Mouse (Mus musculus): ENCODE results near the gene Anapc15-ps. TPM values are rescaled to one million over a fixed set of nuclear protein-coding genes. Genes with fewer than 3 reads are reported as not detected.

Anapc15-ps gene
- polyA plus RNA-seq, 2 experiments, result not detected

DNA sequence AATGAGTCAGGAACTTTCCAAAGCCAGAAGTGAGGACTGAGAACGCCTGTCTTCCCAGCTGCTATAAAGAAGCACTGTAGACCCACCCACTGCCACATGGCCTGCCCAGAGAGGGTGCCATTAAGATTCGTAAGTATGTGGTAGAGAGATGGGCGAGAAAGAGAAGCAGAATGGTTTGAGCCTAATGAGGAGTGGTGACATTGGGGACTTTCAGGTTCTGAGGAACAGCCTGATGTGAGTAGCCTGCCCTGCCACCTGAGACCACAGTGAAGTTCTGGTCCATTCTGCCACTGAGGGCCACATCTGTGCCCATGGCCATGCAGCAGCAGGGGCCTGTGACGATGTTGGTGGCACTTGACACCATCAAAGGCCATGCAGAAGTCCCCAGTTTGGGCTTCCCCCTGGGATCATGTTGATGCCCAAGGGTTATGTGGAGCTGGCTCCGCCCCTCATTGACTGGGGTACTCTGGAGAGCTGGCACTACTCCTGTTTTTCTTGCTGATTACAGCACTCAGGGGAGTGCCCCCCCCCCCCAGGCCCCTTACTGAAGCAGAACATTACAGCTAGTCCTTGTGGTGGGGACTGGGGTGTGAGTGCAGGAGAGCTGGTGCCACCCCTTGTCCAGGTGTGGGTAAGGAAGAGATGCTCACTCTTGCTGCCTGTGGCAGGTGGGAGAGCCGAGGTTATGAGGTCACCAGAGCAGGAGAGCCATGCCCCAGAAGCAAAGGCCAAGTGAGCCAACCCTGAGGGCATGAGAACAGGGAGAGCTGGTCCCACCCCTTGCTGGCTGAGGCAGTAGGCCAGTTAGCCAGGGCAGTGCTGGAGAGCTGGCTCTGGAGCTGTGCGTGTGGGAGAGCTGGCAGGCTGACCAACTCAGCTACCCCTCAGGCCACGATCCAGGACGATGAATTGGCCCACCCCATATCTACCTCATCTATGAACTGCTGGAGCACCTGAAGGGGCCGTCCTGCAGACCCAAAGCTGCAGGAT, 16.7 kb downstream of the Anapc15-ps start:
- H3K9me3 ChIP-seq (ENCODE audit: control insufficient read depth, low read length), result no peaks in the 10 kb centered on the region
- no peaks in the 10 kb centered on the region for H3K36me3 ChIP-seq (replicated peaks; ENCODE audit: control insufficient read depth, insufficient read depth, low read depth)
- DNase-seq (ENCODE audit: low read depth in 3 of 3, low spot score in 3 of 3) (no peak), ATAC-seq (ENCODE audit: insufficient read depth) (no peak)
- no peak overlapping the region for H3K9ac ChIP-seq (replicated peaks)
- TF ChIP-seq EP300 (IDR thresholded peaks at IDR 0.05; ENCODE audit: low read depth) (no peak), CTCF (IDR thresholded peaks at IDR 0.05; ENCODE audit: low read depth) (no peak)
- H3K4me1 ChIP-seq (replicated peaks; ENCODE audit: control insufficient read depth in 2 of 2, insufficient read depth in 2 of 2, low read length in 1 of 2), result peaks cover 0 to 3% of the 10 kb centered on the region in 2 experiments; a peak in 1 of 4 replicates
- WGBS (ENCODE audit: insufficient replicate concordance), result 61% methylated on average over 10 of the region's 10 CpGs
- H3K4me2 ChIP-seq (ENCODE audit: low read depth), result no peak overlapping the region
- no peak overlapping the region for H3K4me3 ChIP-seq (ENCODE audit: insufficient read depth in 1 of 2, low read depth in 2 of 2, low read length in 2 of 2)
- H3K27me3 ChIP-seq (ENCODE audit: control insufficient read depth, insufficient read depth, low read length), result no peaks in the 10 kb centered on the region
- H3K27ac ChIP-seq, result no peak overlapping the region

DNA sequence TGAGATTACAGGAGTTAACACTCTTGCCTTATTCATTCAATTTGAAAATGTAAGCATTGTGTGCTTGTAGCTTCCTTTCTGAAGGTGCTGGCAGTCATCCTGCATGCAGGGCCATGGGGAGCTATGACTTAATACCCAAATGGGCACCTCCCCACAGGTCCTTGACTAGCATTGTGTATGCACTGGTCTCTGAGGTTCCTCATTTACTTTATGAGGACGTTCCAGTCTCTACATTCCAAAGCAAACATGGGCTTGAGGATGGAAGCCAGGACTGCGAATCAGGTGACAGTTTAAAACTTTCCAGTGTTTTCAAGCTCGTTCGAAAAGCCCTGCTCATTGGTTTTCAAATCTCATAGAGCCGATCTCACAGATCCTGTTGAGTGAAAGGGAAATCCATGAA, 21.1 kb downstream of the Anapc15-ps start:
- no peak overlapping the region for H3K4me2 ChIP-seq (ENCODE audit: low read depth)
- no peak for ATAC-seq (ENCODE audit: insufficient read depth)
- H3K9ac ChIP-seq (replicated peaks), result no peak overlapping the region
- DNase-seq (ENCODE audit: low read depth in 3 of 3, low spot score in 3 of 3), result no peak
- TF ChIP-seq CTCF (IDR thresholded peaks at IDR 0.05; ENCODE audit: low read depth) (no peak), EP300 (IDR thresholded peaks at IDR 0.05; ENCODE audit: low read depth) (no peak)
- no peak overlapping the region for H3K27ac ChIP-seq
- no peaks in the 10 kb centered on the region for H3K27me3 ChIP-seq (ENCODE audit: control insufficient read depth, insufficient read depth, low read length)
- H3K4me1 ChIP-seq (replicated peaks; ENCODE audit: control insufficient read depth in 2 of 2, insufficient read depth in 2 of 2, low read length in 1 of 2), result no peaks in the 10 kb centered on the region
- no peaks in the 10 kb centered on the region for H3K36me3 ChIP-seq (replicated peaks; ENCODE audit: control insufficient read depth, insufficient read depth, low read depth)
- H3K9me3 ChIP-seq (ENCODE audit: control insufficient read depth, low read length), result no peaks in the 10 kb centered on the region
- no peak overlapping the region for H3K4me3 ChIP-seq (ENCODE audit: insufficient read depth in 1 of 2, low read depth in 2 of 2, low read length in 2 of 2)
- WGBS (ENCODE audit: insufficient replicate concordance), result 64% methylated on average over 5 of the region's 5 CpGs

GRCm38 (mm10) chr10:95648326-95648888, 24.8 kb downstream of the Anapc15-ps start:
- no peak for DNase-seq (ENCODE audit: low read depth in 3 of 3, low spot score in 3 of 3)
- ATAC-seq (ENCODE audit: insufficient read depth), result no peak
- Histone ChIP-seq H3K9me3 (ENCODE audit: control insufficient read depth, low read length) (no peaks in the 10 kb centered on the region), H3K36me3 (replicated peaks; ENCODE audit: control insufficient read depth, insufficient read depth, low read depth) (no peaks in the 10 kb centered on the region), H3K4me1 (replicated peaks; ENCODE audit: control insufficient read depth in 2 of 2, insufficient read depth in 2 of 2, low read length in 1 of 2) (peaks cover 3% of the 10 kb centered on the region in 2 experiments; a peak in 3 of 4 replicates), H3K4me3 (ENCODE audit: insufficient read depth in 1 of 2, low read depth in 2 of 2, low read length in 2 of 2) (no peak overlapping the region), H3K4me2 (ENCODE audit: low read depth) (no peak overlapping the region), H3K27ac (no peak overlapping the region), H3K27me3 (ENCODE audit: control insufficient read depth, insufficient read depth, low read length) (no peaks in the 10 kb centered on the region), H3K9ac (replicated peaks) (no peak overlapping the region)
- WGBS (ENCODE audit: insufficient replicate concordance), result 83% methylated on average over 11 of the region's 11 CpGs
- TF ChIP-seq EP300 (IDR thresholded peaks at IDR 0.05; ENCODE audit: low read depth) (no peak), CTCF (IDR thresholded peaks at IDR 0.05; ENCODE audit: low read depth) (no peak)

DNA sequence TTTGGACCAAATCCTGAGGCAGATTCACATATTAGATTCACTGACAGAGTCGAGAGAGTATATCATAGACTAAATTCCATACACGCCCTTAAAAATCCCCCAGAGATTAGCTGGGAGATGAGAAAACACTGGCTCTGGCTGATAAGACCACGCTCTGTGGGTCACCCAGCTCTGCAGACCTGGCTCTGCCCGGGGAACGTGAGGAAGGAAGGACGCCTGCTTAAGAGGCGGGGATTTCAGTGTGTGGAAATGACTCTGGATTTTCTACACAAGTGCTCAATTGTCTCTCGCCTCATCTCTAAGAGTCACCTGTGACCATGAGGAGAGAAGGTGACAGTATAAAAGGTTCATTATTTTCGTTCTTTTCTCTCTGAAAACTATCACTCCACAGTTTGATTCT, 26.1 kb downstream of the Anapc15-ps start:
- TF ChIP-seq CTCF (IDR thresholded peaks at IDR 0.05; ENCODE audit: low read depth), result no peak
- no peak for TF ChIP-seq EP300 (IDR thresholded peaks at IDR 0.05; ENCODE audit: low read depth)
- no peak for ATAC-seq (ENCODE audit: insufficient read depth)
- Histone ChIP-seq H3K4me2 (ENCODE audit: low read depth) (no peak overlapping the region), H3K9ac (replicated peaks) (no peak overlapping the region), H3K4me1 (replicated peaks; ENCODE audit: control insufficient read depth in 2 of 2, insufficient read depth in 2 of 2, low read length in 1 of 2) (peaks cover 3% of the 10 kb centered on the region in 2 experiments; a peak in 3 of 4 replicates), H3K27ac (no peak overlapping the region), H3K27me3 (ENCODE audit: control insufficient read depth, insufficient read depth, low read length) (no peaks in the 10 kb centered on the region), H3K4me3 (ENCODE audit: insufficient read depth in 1 of 2, low read depth in 2 of 2, low read length in 2 of 2) (no peak overlapping the region), H3K9me3 (ENCODE audit: control insufficient read depth, low read length) (no peaks in the 10 kb centered on the region), H3K36me3 (replicated peaks; ENCODE audit: control insufficient read depth, insufficient read depth, low read depth) (no peaks in the 10 kb centered on the region)
- WGBS (ENCODE audit: insufficient replicate concordance), result 17% methylated on average over 9 of the region's 9 CpGs
- no peak for DNase-seq (ENCODE audit: low read depth in 3 of 3, low spot score in 3 of 3)

GRCm38 (mm10) chr10:95646576-95646975, 26.7 kb downstream of the Anapc15-ps start:
- no peak overlapping the region for H3K4me2 ChIP-seq (ENCODE audit: low read depth)
- WGBS (ENCODE audit: insufficient replicate concordance), result 63% methylated on average over 10 of the region's 10 CpGs
- DNase-seq (ENCODE audit: low read depth in 3 of 3, low spot score in 3 of 3) (no peak), ATAC-seq (ENCODE audit: insufficient read depth) (no peak)
- H3K9me3 ChIP-seq (ENCODE audit: control insufficient read depth, low read length), result no peaks in the 10 kb centered on the region
- H3K36me3 ChIP-seq (replicated peaks; ENCODE audit: control insufficient read depth, insufficient read depth, low read depth), result no peaks in the 10 kb centered on the region
- TF ChIP-seq CTCF (IDR thresholded peaks at IDR 0.05; ENCODE audit: low read depth) (no peak), EP300 (IDR thresholded peaks at IDR 0.05; ENCODE audit: low read depth) (no peak)
- H3K27ac ChIP-seq, result no peak overlapping the region
- H3K4me3 ChIP-seq (ENCODE audit: insufficient read depth in 1 of 2, low read depth in 2 of 2, low read length in 2 of 2), result no peak overlapping the region
- no peaks in the 10 kb centered on the region for H3K27me3 ChIP-seq (ENCODE audit: control insufficient read depth, insufficient read depth, low read length)
- H3K4me1 ChIP-seq (replicated peaks; ENCODE audit: control insufficient read depth in 2 of 2, insufficient read depth in 2 of 2, low read length in 1 of 2), result peaks cover 3% of the 10 kb centered on the region in 2 experiments; a peak in 3 of 4 replicates
- H3K9ac ChIP-seq (replicated peaks), result no peak overlapping the region

Measured in liver, embryonic 14.5 days (tissue).